Mouse (Mus musculus) bone marrow macrophage, adult 2 months (primary cell): ENCODE measurements around the gene Myt1. TPM values are rescaled to one million over a fixed set of nuclear protein-coding genes. Genes with fewer than 3 reads are reported as not detected.

Experiments used
- H3K27ac ChIP-seq: 2 replicates; pipeline ENCODE4 v1.5.1; 2012; ENCODE audit warnings: low read depth, low read length; ENCODE audit not compliant: insufficient read depth
- H3K4me1 ChIP-seq: 2 replicates; pipeline ENCODE4 v1.6.1; 2012; ENCODE audit warnings: low read length; ENCODE audit not compliant: control insufficient read depth, insufficient read depth
- H3K4me3 ChIP-seq: 2 replicates; pipeline ENCODE4 v1.5.1; 2012; ENCODE audit warnings: mild to moderate bottlenecking, low read length, moderate library complexity; ENCODE audit not compliant: insufficient read depth
- CTCF ChIP-seq: IDR thresholded peaks from 2 replicates; pipeline ENCODE4 v1.5.1; 2012; ENCODE audit warnings: low read depth, mild to moderate bottlenecking, low read length, moderate library complexity
- POLR2A ChIP-seq: IDR thresholded peaks from 2 replicates; pipeline ENCODE4 v1.6.1; 2012; ENCODE audit warnings: mild to moderate bottlenecking, low read depth, low read length, borderline replicate concordance
- polyA plus RNA-seq: library from polyadenylated mRNA; stranded (reverse); fragments of >200 nt; gene quantifications from 2 replicates; pipeline ENCODE4 v1.2.4, GENCODE M21; 2012; ENCODE audit not compliant: missing spikeins, insufficient read depth, insufficient read length

Myt1 gene
- polyA plus RNA-seq, 1 experiment = not detected

DNA sequence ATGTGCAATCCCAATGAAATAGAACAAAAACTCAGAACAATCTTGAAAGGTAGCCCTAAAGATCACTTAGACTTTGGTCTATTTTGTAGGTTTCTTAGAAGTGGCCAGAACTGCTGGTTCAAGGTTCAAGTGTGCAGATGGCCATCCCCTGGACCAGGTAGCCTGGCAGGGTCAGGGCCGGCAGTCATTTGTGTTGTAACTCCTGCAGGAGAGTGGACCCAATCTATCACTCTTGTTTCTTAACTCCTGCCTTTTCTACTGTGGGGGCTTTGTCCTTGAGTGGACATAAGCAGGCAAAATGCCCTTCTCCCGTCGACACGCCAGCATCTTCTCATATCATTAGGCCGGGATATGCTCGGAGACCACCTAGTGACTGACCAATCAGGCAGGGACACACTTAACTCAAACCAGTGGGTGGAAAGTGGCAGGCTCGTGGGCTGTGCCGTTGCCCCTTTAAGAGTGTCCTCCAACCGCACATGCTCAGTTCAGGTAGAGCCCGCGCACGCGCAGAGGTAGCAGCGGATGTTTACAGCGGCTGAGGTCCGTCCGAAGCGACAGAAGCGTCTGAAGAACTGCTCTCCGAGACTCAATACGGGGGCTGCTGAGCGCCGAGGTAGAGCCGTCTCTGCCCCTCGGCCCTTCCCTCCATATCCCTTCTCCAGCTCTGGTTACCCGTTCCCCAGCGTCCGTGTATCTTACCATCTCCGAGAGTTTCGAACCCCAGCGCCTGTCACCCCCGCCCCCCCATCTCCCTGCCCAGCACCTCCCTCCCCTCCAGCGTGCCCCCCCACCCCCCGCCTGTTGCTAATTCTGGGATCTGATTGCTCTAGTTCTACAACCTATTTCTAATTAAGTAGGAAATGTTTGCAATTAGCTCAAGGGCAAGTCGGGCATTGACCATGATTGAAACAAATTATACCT lies 74.5 kb downstream of the Myt1 start, which contains the start of gene Pcmtd2:
TSS of gene Pcmtd2 (plus strand) at position 483 of the 921 bp plus-strand sequence.
- Histone ChIP-seq H3K4me3 (peak within 1 kb of the TSS; percentile 81), H3K4me1 (peaks cover 8% of the 10 kb centered on the region), H3K27ac (no peak within 1 kb of the TSS)
- TF ChIP-seq CTCF (no peak), POLR2A (no peak)

DNA sequence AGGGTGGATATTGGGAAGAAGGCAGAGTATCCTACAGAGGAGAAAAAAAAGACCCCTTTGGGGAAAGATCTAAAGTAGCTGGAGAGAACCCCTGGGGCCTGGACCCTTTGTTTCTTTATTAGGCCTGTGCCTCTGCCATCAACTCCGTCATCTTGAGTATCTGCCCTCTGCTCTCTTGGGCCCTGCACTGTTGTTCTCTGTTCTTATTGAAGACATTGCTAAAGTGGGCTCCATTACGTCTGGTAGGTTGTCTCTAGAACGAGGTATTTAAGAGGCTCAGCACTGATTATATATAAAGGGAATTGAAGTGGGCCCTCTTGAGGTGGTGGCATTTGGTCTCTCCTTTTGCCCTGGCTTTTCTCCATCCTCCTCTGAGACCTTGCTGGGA lies 75.2 kb downstream of the Myt1 start:
- no peak overlapping the region for H3K27ac ChIP-seq

GRCm38 (mm10) chr2:181845709-181846394 lies 82.7 kb downstream of the Myt1 start:
- H3K4me1 ChIP-seq = no peaks in the 10 kb centered on the region
- no peak overlapping the region for H3K27ac ChIP-seq
- no peak for TF ChIP-seq POLR2A
- no peak for TF ChIP-seq CTCF
- H3K4me3 ChIP-seq = no peak overlapping the region

More for the DNA sequence above, 75.2 kb downstream of the Myt1 start:
- TF ChIP-seq POLR2A (no peak), CTCF (no peak)
- H3K4me1 ChIP-seq = peaks cover 8% of the 10 kb centered on the region
- peak overlapping the region; percentile 81 for H3K4me3 ChIP-seq

DNA sequence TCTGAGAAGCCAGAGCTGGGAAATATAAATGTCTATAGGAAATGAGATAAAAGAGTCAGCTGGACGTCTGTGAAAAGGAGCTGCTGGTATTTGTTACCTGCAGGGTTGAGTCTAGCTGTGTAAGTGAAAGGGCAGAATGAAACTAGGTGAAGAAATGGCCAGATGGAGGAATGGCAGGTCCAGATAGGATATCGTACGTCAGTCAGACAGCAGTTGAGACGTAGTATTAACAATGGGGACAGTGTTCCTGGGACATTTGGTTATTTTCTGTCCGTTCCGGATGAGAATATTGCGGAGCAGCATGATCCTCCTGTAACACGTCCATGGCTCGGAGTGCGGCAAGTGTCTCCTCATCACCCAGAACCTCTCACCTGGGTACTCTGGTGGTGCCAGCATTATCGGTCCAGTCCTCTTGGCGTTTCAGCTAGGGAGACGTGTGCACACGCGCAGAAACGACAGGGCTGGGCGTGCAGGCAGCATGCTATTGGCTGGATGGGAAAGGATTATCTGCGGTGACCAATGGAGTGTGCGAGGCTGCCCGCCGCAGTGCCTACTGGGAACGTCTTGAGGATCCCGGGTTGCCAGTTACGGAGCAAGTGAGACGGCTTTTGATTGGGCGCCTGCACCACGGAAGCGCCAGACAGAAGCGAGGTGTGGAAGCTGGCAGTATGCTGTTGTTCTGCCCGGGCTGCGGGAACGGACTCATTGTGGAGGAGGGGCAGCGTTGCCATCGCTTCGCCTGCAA lies 100.8 kb downstream of the Myt1 start, which contains the start of gene Polr3k:
TSS of gene Polr3k (plus strand) at position 547 of the 745 bp plus-strand sequence.
- H3K27ac ChIP-seq = peak within 1 kb of the TSS; percentile 43; the same call in 1 of the 2 replicates
- TF ChIP-seq CTCF (no peak), POLR2A (peak; percentile 83; the same call in 1 of the 2 replicates)

DNA sequence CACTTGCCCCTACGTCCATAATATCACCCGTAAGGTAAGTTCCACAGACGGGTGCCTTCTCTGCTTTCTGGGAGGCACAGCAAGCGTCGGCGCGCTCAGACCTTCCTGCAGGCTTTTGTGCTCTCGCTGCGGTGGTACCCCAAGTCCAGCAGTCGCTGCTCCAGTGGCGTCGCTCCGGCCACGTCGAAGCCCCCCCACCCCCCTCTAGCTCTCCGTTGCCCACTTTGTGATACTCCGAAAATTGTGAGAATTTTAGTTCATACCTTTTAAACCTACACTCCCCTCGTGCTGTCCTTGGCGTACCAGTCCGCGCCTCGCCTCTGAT lies 101.4 kb downstream of the Myt1 start:
- Histone ChIP-seq H3K4me3 (peak overlapping the region; percentile 80), H3K27ac (peak overlapping the region; percentile 43; the same call in 1 of the 2 replicates), H3K4me1 (peaks cover 4% of the 10 kb centered on the region; the same call in 1 of the 2 replicates)
- no peak for TF ChIP-seq CTCF
- TF ChIP-seq POLR2A = no peak

More for the DNA sequence above, 100.8 kb downstream of the Myt1 start, which contains the start of gene Polr3k:
- H3K4me1 ChIP-seq = peaks cover 4% of the 10 kb centered on the region; the same call in 1 of the 2 replicates
- H3K4me3 ChIP-seq = peak within 1 kb of the TSS; percentile 83

- TF ChIP-seq CTCF = no peak
- no peak for TF ChIP-seq POLR2A
- H3K4me1 ChIP-seq = peaks cover 4% of the 10 kb centered on the region; the same call in 1 of the 2 replicates
- no peak overlapping the region for H3K27ac ChIP-seq
- no peak overlapping the region for H3K4me3 ChIP-seq
Observed at GRCm38 (mm10) chr2:181866931-181867330, 103.8 kb downstream of the Myt1 start.

DNA sequence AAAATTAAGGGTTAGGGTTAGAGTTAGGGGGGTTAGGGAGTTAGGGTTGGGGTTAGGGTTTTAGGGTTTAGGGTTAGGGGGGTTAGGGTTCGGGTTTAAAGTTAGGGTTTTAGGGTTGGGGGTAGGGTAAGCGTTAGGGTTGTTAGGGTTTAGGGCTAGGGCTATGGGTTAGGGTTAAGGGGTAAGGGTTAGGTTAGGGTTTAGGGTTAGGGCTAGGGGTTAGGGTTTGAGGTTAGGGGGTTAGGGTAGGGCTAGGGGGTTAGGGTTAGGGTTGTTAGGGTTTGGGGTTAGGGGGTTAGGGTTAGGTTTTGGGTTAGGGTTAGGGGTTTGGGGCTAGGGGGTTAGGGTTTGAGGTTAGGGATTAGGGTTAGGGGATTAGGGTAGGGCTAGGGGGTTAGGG lies 107.9 kb downstream of the Myt1 start:
- H3K4me3 ChIP-seq = no peak overlapping the region
- H3K4me1 ChIP-seq = no peaks in the 10 kb centered on the region
- H3K27ac ChIP-seq = no peak overlapping the region
- TF ChIP-seq CTCF (no peak), POLR2A (no peak)

Other genes with a start within 250 kb of the Myt1 start
- 66.3 and 71.7 TPM in 2 replicates for gene Dnajc5, start 242.8 kb upstream of the Myt1 start, polyA plus RNA-seq
- gene Uckl1, start 178.4 kb upstream of the Myt1 start, polyA plus RNA-seq = 108 and 113 TPM in 2 replicates
- 38.1 and 45.7 TPM in 2 replicates for gene Prpf6, start 171.5 kb upstream of the Myt1 start, polyA plus RNA-seq
- 18.6 and 23.0 TPM in 2 replicates for gene Zfp512b, start 170.5 kb upstream of the Myt1 start, polyA plus RNA-seq
- 5.0 and 5.3 TPM in 2 replicates for gene Samd10, start 164.1 kb upstream of the Myt1 start, polyA plus RNA-seq
- not detected in 2 replicates for gene Gm29797, start 106.3 kb upstream of the Myt1 start, polyA plus RNA-seq
- gene Sox18, start 91.7 kb upstream of the Myt1 start, polyA plus RNA-seq = not detected in 2 replicates
- 4.4 and 7.0 TPM in 2 replicates for gene Tcea2, start 83.0 kb upstream of the Myt1 start, polyA plus RNA-seq
- 155 and 173 TPM in 2 replicates for gene Rgs19, start 69.4 kb upstream of the Myt1 start, polyA plus RNA-seq
- gene Lkaaear1, start 64.9 kb upstream of the Myt1 start, polyA plus RNA-seq = not detected in 2 replicates
- not detected in 2 replicates for gene Oprl1, start 48.3 kb upstream of the Myt1 start, polyA plus RNA-seq
- gene Pcmtd2, start 74.5 kb downstream of the Myt1 start, polyA plus RNA-seq = 48.2 and 53.6 TPM in 2 replicates
- 15.7 and 16.6 TPM in 2 replicates for gene Polr3k, start 101.0 kb downstream of the Myt1 start, polyA plus RNA-seq
- not detected in 2 replicates for gene Gm14496, start 227.8 kb downstream of the Myt1 start, polyA plus RNA-seq